Mouse (Mus musculus) liver, embryonic 12.5 days (tissue): ENCODE data around the gene Cfdp1. TPM values are rescaled to one million over a fixed set of nuclear protein-coding genes. Genes with fewer than 3 reads are reported as not detected.

Source experiments
- ATAC-seq: fragments of 200-750 bp; cut with Nextera tagmentation; 2 replicates; pipeline ENCODE4 v1.8.0; 2017; ENCODE audit warnings: moderate number of reproducible peaks, mild to moderate bottlenecking, moderate library complexity
- H3K27ac ChIP-seq: fragments of 300-500 bp; sonication (generic); 2 replicates; pipeline ENCODE4 v1.5.1; 2016; ENCODE audit warnings: mild to moderate bottlenecking
- H3K27me3 ChIP-seq: fragments of 300-500 bp; sonication (generic); replicated peaks from 2 replicates; pipeline ENCODE4 v1.6.1; 2016; ENCODE audit warnings: mild to moderate bottlenecking, moderate library complexity
- H3K36me3 ChIP-seq: fragments of 300-500 bp; sonication (generic); 2 replicates; pipeline ENCODE4 v1.6.1; 2016; ENCODE audit warnings: mild to moderate bottlenecking, moderate library complexity
- H3K4me1 ChIP-seq: fragments of 300-500 bp; sonication (generic); 2 replicates; pipeline ENCODE4 v1.6.1; 2016
- H3K4me2 ChIP-seq: fragments of 300-500 bp; sonication (generic); 2 replicates; pipeline ENCODE4 v1.6.1; 2016; ENCODE audit warnings: mild to moderate bottlenecking, moderate library complexity
- H3K4me3 ChIP-seq: fragments of 300-500 bp; sonication (generic); 2 replicates; pipeline ENCODE4 v1.5.1; 2016; ENCODE audit warnings: mild to moderate bottlenecking, moderate library complexity
- H3K9ac ChIP-seq: fragments of 300-500 bp; sonication (generic); 2 replicates; pipeline ENCODE4 v1.6.1; 2016; ENCODE audit warnings: mild to moderate bottlenecking, moderate library complexity
- H3K9me3 ChIP-seq: fragments of 300-500 bp; sonication (generic); replicated peaks from 2 replicates; pipeline ENCODE4 v1.6.1; 2016; ENCODE audit warnings: mild to moderate bottlenecking, moderate library complexity
- WGBS: fragments of 180-500 bp; shearing (Covaris S2); methylation state at CpG from one replicate; pipeline ENCODE4 v1.1.7; 2016; ENCODE audit not compliant: insufficient replicate concordance; 5-methylcytosine and 5-hydroxymethylcytosine counted together
- polyA plus RNA-seq: library from polyadenylated mRNA; unstranded; fragments of >200 nt; fragmentation: Nextera tagmentation; extraction: Ambion mirVana; gene quantifications from 2 replicates; pipeline ENCODE4 v1.2.1, GENCODE M21; 2016

Cfdp1 gene
- polyA plus RNA-seq, 1 experiment from 2014 or later, result 128 TPM

GRCm38 (mm10) chr8:111733581-111734243 is 120.4 kb downstream of the Cfdp1 start:
- Histone ChIP-seq H3K9ac (no peak overlapping the region), H3K36me3 (no peaks in the 10 kb centered on the region), H3K4me2 (no peak overlapping the region; the same call in 1 of the 2 replicates), H3K9me3 (no peaks in the 10 kb centered on the region), H3K27me3 (peaks cover 96% of the 10 kb centered on the region), H3K27ac (peak overlapping the region; percentile 58; the same call in 1 of the 2 replicates), H3K4me3 (no peak overlapping the region), H3K4me1 (peaks cover 78% of the 10 kb centered on the region)
- ATAC-seq, result no peak
- 23% methylated on average over 5 of the region's 5 CpGs for WGBS

- 33% methylated on average over 10 of the region's 10 CpGs for WGBS
- no peaks in the 10 kb centered on the region for H3K36me3 ChIP-seq
- no peak overlapping the region for H3K9ac ChIP-seq
- H3K27me3 ChIP-seq, result peaks cover 96% of the 10 kb centered on the region
- peaks cover 80% of the 10 kb centered on the region for H3K4me1 ChIP-seq
- H3K27ac ChIP-seq, result peak overlapping the region; percentile 58
- no peak for ATAC-seq
- H3K4me3 ChIP-seq, result peak overlapping the region; percentile 64
- H3K4me2 ChIP-seq, result peak overlapping the region; percentile 89
- H3K9me3 ChIP-seq, result no peaks in the 10 kb centered on the region
Measured at GRCm38 (mm10) chr8:111732406-111733085, 121.5 kb downstream of the Cfdp1 start.

GRCm38 (mm10) chr8:111732004-111732403 is 122.1 kb downstream of the Cfdp1 start:
- Histone ChIP-seq H3K9ac (peak overlapping the region; percentile 66), H3K36me3 (no peaks in the 10 kb centered on the region), H3K4me1 (peaks cover 83% of the 10 kb centered on the region), H3K27ac (peak overlapping the region; percentile 58; the same call in 1 of the 2 replicates), H3K9me3 (no peaks in the 10 kb centered on the region), H3K4me3 (peak overlapping the region; percentile 64), H3K27me3 (peaks cover 94% of the 10 kb centered on the region), H3K4me2 (peak overlapping the region; percentile 89)
- peak; percentile 91 for ATAC-seq
- 1% methylated on average over 39 of the region's 41 CpGs for WGBS

GRCm38 (mm10) chr8:111731231-111731977 is 122.7 kb downstream of the Cfdp1 start:
- ATAC-seq, result no peak
- Histone ChIP-seq H3K36me3 (no peaks in the 10 kb centered on the region), H3K4me3 (peak overlapping the region; percentile 64), H3K4me1 (peaks cover 83% of the 10 kb centered on the region), H3K4me2 (peak overlapping the region; percentile 89), H3K9ac (peak overlapping the region; percentile 66), H3K9me3 (no peaks in the 10 kb centered on the region), H3K27me3 (peaks cover 94% of the 10 kb centered on the region), H3K27ac (0 out of 2 replicates have a peak overlapping the region, but pooled peaks have one; percentile 58)
- 3% methylated on average over 39 of the region's 39 CpGs for WGBS

- peaks cover 71% of the 10 kb centered on the region for H3K4me1 ChIP-seq
Measured at GRCm38 (mm10) chr8:111729233-111730170, 124.6 kb downstream of the Cfdp1 start.

GRCm38 (mm10) chr8:111728481-111728880 is 125.6 kb downstream of the Cfdp1 start:
- Histone ChIP-seq H3K27ac (no peak overlapping the region), H3K36me3 (no peaks in the 10 kb centered on the region), H3K4me1 (peaks cover 61% of the 10 kb centered on the region), H3K4me2 (no peak overlapping the region), H3K9me3 (no peaks in the 10 kb centered on the region), H3K4me3 (no peak overlapping the region), H3K9ac (no peak overlapping the region), H3K27me3 (peaks cover 69% of the 10 kb centered on the region)
- ATAC-seq, result no peak
- WGBS, result 66% methylated on average over 5 of the region's 5 CpGs

More at GRCm38 (mm10) chr8:111729233-111730170, 124.6 kb downstream of the Cfdp1 start:
- H3K9me3 ChIP-seq, result no peaks in the 10 kb centered on the region
- no peak for ATAC-seq
- no peaks in the 10 kb centered on the region for H3K36me3 ChIP-seq
- H3K9ac ChIP-seq, result 0 out of 2 replicates have a peak overlapping the region, but pooled peaks have one; percentile 8
- peaks cover 79% of the 10 kb centered on the region for H3K27me3 ChIP-seq
- H3K27ac ChIP-seq, result no peak overlapping the region
- H3K4me2 ChIP-seq, result peak overlapping the region; percentile 89
- H3K4me3 ChIP-seq, result no peak overlapping the region; the same call in 1 of the 2 replicates
- 49% methylated on average over 7 of the region's 7 CpGs for WGBS

- ATAC-seq, result no peak
- no peak overlapping the region for H3K4me3 ChIP-seq
- H3K4me1 ChIP-seq, result peaks cover 52% of the 10 kb centered on the region
- H3K27me3 ChIP-seq, result peaks cover 60% of the 10 kb centered on the region
- H3K4me2 ChIP-seq, result no peak overlapping the region
- H3K9ac ChIP-seq, result no peak overlapping the region
- H3K36me3 ChIP-seq, result no peaks in the 10 kb centered on the region
- no peak overlapping the region for H3K27ac ChIP-seq
- 49% methylated on average over 4 of the region's 4 CpGs for WGBS
- no peaks in the 10 kb centered on the region for H3K9me3 ChIP-seq
Measured at GRCm38 (mm10) chr8:111727553-111727952, 126.5 kb downstream of the Cfdp1 start.

GRCm38 (mm10) chr8:111726102-111726900 is 127.8 kb downstream of the Cfdp1 start:
- 40% methylated on average over 7 of the region's 7 CpGs for whole genome bisulfite sequencing
- no peaks in the 10 kb centered on the region for H3K36me3 ChIP-seq
- no peaks in the 10 kb centered on the region for H3K9me3 ChIP-seq
- H3K4me3 ChIP-seq, result no peak overlapping the region
- peaks cover 43% of the 10 kb centered on the region for H3K4me1 ChIP-seq
- H3K9ac ChIP-seq, result no peak overlapping the region
- peak; percentile 50; the same call in 1 of the 2 replicates for ATAC-seq
- H3K27me3 ChIP-seq, result peaks cover 47% of the 10 kb centered on the region
- peak overlapping the region; percentile 69 for H3K27ac ChIP-seq
- H3K4me2 ChIP-seq, result no peak overlapping the region

GRCm38 (mm10) chr8:111725341-111725740 is 128.8 kb downstream of the Cfdp1 start:
- ATAC-seq, result no peak
- H3K4me1 ChIP-seq, result peaks cover 38% of the 10 kb centered on the region
- no peak overlapping the region for H3K9ac ChIP-seq

GRCm38 (mm10) chr8:111720115-111720544 is 134.0 kb downstream of the Cfdp1 start:
- H3K27ac ChIP-seq, result no peak overlapping the region
- no peaks in the 10 kb centered on the region for H3K27me3 ChIP-seq
- H3K36me3 ChIP-seq, result peaks cover 20% of the 10 kb centered on the region
- ATAC-seq, result 0 out of 2 replicates have a peak, but pooled peaks have one; percentile 6
- H3K4me1 ChIP-seq, result peaks cover 34% of the 10 kb centered on the region
- H3K9ac ChIP-seq, result no peak overlapping the region
- H3K9me3 ChIP-seq, result no peaks in the 10 kb centered on the region
- H3K4me2 ChIP-seq, result no peak overlapping the region
- no peak overlapping the region for H3K4me3 ChIP-seq
- WGBS, result 40% methylated on average over 4 of the region's 4 CpGs

More at GRCm38 (mm10) chr8:111725341-111725740, 128.8 kb downstream of the Cfdp1 start:
- H3K4me3 ChIP-seq, result no peak overlapping the region
- H3K27ac ChIP-seq, result no peak overlapping the region
- H3K36me3 ChIP-seq, result peaks cover 6% of the 10 kb centered on the region
- 68% methylated on average over 6 of the region's 6 CpGs for WGBS
- H3K27me3 ChIP-seq, result peaks cover 38% of the 10 kb centered on the region
- H3K4me2 ChIP-seq, result no peak overlapping the region
- H3K9me3 ChIP-seq, result no peaks in the 10 kb centered on the region
